Mouse (Mus musculus) E14TG2a.4 (cell line): ENCODE measurements at regions not wholly inside any gene's neighbourhood (a gene's known extent, or its start where the extent isn't known, plus 50 kb on each side); places are given as distances from the start of the nearest gene placed in this dataset.

Experiments used
- H3K27me3 ChIP-seq: 2 replicates; pipeline ENCODE4 v1.6.1; 2014; ENCODE audit warnings: low read length, control low read depth; ENCODE audit not compliant: insufficient read depth
- H3K36me3 ChIP-seq: 2 replicates; pipeline ENCODE4 v1.6.1; 2014; ENCODE audit warnings: low read length, control low read depth; ENCODE audit not compliant: insufficient read depth
- H3K4me1 ChIP-seq: replicated peaks from 2 replicates; pipeline ENCODE4 v1.6.1; 2014; ENCODE audit warnings: low read depth, low read length, control low read depth
- H3K4me3 ChIP-seq: replicated peaks from 2 replicates; pipeline ENCODE4 v1.5.1; 2014; ENCODE audit warnings: mild to moderate bottlenecking, low read length
- H3K9me3 ChIP-seq: 2 replicates; pipeline ENCODE4 v1.6.1; 2014; ENCODE audit warnings: low read length, control low read depth
- CTCF ChIP-seq: conservative IDR thresholded peaks from 2 replicates; pipeline ENCODE4 v1.5.1; 2014; ENCODE audit warnings: low read length
- NANOG ChIP-seq: IDR thresholded peaks from 2 replicates; pipeline ENCODE4 v1.6.1; 2014; ENCODE audit warnings: borderline replicate concordance, low read length, mixed read lengths
- POU5F1 ChIP-seq: IDR thresholded peaks from 2 replicates; pipeline ENCODE4 v1.6.1; 2014; ENCODE audit warnings: low read length, borderline replicate concordance

- Histone ChIP-seq H3K27me3 (no peaks in the 10 kb centered on the region), H3K4me1 (no peaks in the 10 kb centered on the region), H3K36me3 (no peaks in the 10 kb centered on the region), H3K4me3 (no peak overlapping the region), H3K9me3 (no peaks in the 10 kb centered on the region)
- TF ChIP-seq POU5F1, result no peak
- TF ChIP-seq NANOG, result no peak
- no peak for TF ChIP-seq CTCF
Observed at GRCm38 (mm10) chr13:78629041-78629727, 429.6 kb upstream of the Nr2f1 start.

DNA sequence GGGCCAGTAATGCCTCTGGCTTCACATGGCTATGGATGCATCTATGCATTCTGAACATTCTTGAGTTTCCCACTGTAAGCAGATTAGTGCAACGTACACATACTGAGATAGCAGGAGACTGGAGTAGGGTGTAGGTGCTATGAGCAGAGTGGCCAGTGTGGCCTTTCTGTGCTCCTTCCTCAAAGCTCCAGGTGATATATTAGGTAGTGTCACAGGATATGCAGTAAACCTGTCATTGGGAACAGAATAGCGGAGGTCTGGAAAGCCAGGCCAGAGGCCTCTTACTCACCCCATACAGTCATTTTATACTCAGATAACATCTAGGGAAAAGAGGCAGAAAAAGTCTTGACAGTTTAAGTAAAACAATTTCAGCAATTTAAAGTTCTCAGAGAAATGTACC is 424.1 kb upstream of the Nr2f1 start:
- no peaks in the 10 kb centered on the region for H3K36me3 ChIP-seq
- H3K4me3 ChIP-seq, result no peak overlapping the region
- no peaks in the 10 kb centered on the region for H3K4me1 ChIP-seq
- no peaks in the 10 kb centered on the region for H3K27me3 ChIP-seq
- no peaks in the 10 kb centered on the region for H3K9me3 ChIP-seq
- no peak for TF ChIP-seq NANOG
- no peak for TF ChIP-seq POU5F1
- no peak for TF ChIP-seq CTCF

DNA sequence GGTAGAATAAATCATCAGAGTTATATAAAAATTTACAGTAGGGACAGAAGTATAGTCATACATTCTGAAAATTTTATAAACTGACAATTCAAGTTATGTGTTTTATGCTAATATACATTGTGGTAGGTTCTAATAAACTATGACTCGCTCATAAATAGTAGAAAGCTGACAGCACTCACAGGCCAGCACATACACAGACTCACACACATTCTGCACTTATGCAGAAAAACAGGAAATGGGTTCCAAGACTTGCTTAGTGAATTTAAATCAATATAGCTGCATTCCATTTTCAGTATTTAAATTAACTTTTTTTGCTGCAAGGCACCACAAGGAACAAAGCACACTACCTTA is 403.3 kb upstream of the Nr2f1 start:
- no peaks in the 10 kb centered on the region for H3K27me3 ChIP-seq
- H3K4me1 ChIP-seq, result no peaks in the 10 kb centered on the region
- TF ChIP-seq POU5F1 (no peak), CTCF (no peak), NANOG (no peak)
- no peaks in the 10 kb centered on the region for H3K36me3 ChIP-seq
- H3K9me3 ChIP-seq, result no peaks in the 10 kb centered on the region
- no peak overlapping the region for H3K4me3 ChIP-seq

DNA sequence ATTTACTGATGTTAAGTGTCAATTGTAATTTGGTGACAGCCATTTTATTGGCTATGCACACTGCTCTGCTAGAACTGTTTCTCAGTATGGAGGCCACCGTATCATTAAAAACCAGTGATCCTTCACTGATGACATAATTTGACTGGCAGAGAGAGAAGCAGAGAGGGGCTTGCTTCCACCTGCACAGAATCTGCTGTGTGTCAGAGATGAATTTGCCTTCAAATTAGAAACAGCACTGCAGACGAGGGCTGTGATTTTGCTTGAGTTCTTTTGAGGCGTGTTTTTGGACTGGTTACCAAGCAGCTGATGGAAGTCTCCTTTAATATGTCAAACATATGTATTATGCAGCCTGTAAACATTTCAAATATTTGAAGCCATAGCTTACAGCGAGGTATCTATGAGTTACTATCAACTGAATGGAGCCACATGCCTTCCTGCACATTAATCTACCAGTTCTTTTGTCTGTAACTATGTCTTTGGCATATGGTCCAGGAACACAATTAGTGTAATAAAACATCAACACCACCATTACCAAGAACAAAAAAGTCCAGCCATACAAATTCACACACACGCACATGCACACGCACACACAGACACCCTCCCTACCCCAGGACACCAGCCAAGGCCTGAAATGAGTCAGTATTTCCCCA is 402.8 kb upstream of the Nr2f1 start:
- H3K4me1 ChIP-seq, result no peaks in the 10 kb centered on the region
- no peaks in the 10 kb centered on the region for H3K36me3 ChIP-seq
- no peaks in the 10 kb centered on the region for H3K27me3 ChIP-seq
- H3K4me3 ChIP-seq, result no peak overlapping the region
- TF ChIP-seq NANOG, result no peak
- no peak for TF ChIP-seq CTCF
- TF ChIP-seq POU5F1, result no peak
- H3K9me3 ChIP-seq, result peaks cover under 1% of the 10 kb centered on the region

DNA sequence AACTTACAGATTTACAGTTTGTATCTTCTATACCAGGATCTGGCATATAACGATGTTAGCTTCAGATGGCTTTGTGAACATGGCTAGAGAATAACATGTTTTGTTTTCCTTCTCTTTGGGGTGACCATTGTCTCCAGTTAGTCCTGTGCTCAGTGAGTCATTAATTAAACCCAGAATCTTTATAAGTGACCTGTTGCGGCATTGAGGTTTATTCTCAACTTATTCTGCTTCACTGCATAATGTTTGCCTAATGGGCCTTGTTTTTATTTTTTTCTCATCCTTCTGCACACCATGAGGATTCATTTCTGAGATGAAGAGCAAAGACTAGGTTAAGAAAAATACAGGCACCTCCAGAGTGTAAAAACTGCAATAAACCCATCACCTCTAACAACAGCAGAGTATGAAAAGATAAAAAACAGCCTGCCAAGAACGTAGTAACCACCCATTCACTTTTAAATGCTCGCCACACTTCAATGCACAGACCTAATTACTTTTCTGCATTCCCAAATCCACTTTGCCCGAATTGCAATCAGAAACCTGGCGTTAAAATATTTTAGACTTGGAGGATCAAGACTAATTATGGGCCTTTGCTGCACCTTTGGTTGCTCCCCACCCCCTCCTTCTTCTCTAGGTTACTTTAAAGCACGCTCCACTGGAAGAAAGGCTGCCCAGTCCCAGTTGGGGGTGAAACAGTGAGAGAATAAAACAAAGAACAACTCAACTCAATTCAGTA is 381.5 kb upstream of the Nr2f1 start:
- Histone ChIP-seq H3K9me3 (peaks cover 4% of the 10 kb centered on the region; the same call in 1 of the 2 replicates), H3K4me1 (peaks cover 22% of the 10 kb centered on the region), H3K4me3 (no peak overlapping the region), H3K36me3 (no peaks in the 10 kb centered on the region), H3K27me3 (no peaks in the 10 kb centered on the region)
- TF ChIP-seq NANOG (no peak), CTCF (no peak), POU5F1 (no peak)

GRCm38 (mm10) chr13:78577497-78577896 is 377.9 kb upstream of the Nr2f1 start:
- no peaks in the 10 kb centered on the region for H3K27me3 ChIP-seq
- no peaks in the 10 kb centered on the region for H3K36me3 ChIP-seq
- H3K4me3 ChIP-seq, result no peak overlapping the region
- H3K9me3 ChIP-seq, result no peaks in the 10 kb centered on the region
- H3K4me1 ChIP-seq, result peaks cover 22% of the 10 kb centered on the region
- no peak for TF ChIP-seq POU5F1
- TF ChIP-seq NANOG, result no peak
- TF ChIP-seq CTCF, result no peak

- Histone ChIP-seq H3K36me3 (no peaks in the 10 kb centered on the region), H3K27me3 (no peaks in the 10 kb centered on the region), H3K4me1 (peaks cover 16% of the 10 kb centered on the region), H3K9me3 (no peaks in the 10 kb centered on the region), H3K4me3 (no peak overlapping the region)
- TF ChIP-seq CTCF, result no peak
- TF ChIP-seq POU5F1, result no peak
- no peak for TF ChIP-seq NANOG
Observed at GRCm38 (mm10) chr13:78576300-78577296, 377.0 kb upstream of the Nr2f1 start.

DNA sequence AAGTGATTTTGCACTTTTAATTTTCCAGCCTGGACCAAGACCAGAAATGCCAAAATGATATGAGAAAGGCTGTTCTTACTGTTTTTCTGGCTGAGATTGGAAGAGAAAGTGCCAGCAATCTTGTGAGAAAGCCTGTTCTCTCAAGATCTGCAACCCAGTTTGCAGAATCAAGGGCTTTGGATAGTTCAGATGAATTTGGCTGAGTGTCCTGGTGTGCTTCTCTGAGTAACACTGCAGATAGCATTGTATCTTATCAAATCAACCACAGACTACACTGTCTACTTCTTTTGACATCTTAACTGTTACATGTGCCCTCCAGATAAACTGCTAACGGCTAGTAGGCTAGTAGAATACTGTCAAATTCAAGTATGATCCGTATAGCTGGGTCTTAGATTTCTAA is 371.5 kb upstream of the Nr2f1 start:
- Histone ChIP-seq H3K4me3 (no peak overlapping the region), H3K4me1 (no peaks in the 10 kb centered on the region), H3K27me3 (no peaks in the 10 kb centered on the region), H3K9me3 (no peaks in the 10 kb centered on the region), H3K36me3 (no peaks in the 10 kb centered on the region)
- TF ChIP-seq NANOG (no peak), CTCF (no peak), POU5F1 (no peak)
